Mouse (Mus musculus): Measurements from ENCODE around the gene Anln.
"Not testable (repeated sequence)": the region's sequence is repeated elsewhere in the genome, so short reads cannot be mapped to it uniquely, and the experiment has no call there.

Gene Anln

DNA sequence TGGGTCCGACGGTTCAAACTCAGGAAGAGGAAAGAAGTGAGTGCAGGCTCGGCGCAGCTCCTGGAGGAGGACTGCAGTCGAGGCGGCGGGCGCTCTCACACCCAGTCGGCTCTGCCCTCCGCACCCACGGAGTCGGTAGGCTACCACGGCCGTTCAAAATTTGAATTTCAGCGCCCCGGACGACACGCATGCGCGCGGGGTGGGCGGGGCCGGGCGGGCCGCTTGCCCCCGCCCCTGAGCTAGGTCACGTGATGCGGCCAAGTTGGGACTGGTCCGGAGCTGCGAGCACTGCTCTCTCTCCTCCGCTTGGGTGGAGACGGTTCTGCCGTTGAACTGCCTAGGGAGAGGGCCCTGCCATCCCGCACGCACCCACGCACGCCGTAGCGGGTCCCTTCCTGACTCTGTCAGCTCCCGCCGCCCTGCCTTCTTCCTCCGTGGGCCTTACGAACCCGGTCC lies at the start of gene Anln:
Gene Anln (minus strand): TSS at position 168 of the 456 bp plus-strand sequence.
- peak; percentile 85 to 88 for DNase-seq

DNA sequence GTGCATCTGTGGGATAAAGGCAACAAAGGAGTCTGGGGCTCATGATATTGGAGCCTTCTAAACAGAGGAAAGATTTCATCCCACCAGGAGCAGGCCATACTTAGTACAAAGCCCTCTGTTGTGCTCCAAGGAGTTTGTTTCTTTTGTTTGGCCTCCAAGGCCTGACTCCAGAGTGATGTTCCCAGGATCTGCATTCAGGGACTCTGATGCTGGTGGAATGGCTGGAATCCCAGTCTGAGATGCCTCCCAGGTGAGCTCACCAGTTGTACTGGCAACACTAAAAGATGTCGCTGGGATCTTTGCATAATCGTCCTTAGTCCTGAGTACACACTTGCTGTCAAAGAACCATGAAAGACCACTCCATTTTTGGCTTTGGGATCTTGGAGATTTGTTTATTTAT lies 45.1 kb upstream of the Anln start:
- no peak for DNase-seq

DNA sequence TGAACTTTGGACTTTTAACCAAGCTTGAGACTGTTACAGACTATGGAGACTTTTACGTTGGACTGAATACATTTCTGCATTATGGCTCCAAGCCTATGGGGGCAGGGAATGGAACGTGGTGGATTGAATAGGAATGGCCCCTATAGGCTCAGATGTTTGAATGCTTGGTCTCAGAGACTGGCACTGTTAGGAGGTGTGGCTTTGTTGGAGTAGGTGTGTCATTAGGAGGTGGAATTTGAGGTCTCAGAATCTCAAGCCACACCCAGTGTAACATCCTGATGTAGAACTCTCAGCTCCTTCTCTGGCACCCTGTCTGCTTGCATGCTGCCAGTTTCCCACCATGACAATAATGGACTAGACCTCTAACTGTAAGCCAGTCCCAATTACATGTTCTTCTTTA lies 44.2 kb upstream of the Anln start:
- no peak for DNase-seq

DNA sequence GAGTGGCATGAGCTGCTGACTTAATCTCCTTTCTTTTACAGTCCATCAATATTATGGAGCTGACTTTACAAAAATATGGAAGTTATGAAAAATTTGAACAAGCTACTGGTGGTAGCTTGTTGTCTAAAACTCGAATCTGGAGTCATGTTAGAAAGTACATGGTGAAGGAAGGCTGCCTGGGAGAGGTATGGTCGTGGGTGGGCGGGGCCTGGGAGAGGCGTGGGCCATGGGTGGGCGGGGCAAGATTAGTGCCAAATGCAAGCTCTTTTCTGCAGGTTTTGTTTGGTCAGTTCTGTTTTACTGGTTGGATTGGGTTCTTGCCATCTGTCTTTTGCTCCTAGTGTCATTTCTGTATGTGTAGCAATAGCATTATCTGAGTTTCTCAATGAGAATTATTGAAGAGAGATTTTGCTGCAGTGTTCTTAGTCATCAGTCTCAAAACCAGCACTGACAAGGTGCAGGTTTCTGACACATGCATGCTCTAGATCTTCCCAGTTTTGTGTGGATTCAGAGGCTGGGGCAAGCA lies 41.4 kb upstream of the Anln start:
- DNase-seq: no peak

DNA sequence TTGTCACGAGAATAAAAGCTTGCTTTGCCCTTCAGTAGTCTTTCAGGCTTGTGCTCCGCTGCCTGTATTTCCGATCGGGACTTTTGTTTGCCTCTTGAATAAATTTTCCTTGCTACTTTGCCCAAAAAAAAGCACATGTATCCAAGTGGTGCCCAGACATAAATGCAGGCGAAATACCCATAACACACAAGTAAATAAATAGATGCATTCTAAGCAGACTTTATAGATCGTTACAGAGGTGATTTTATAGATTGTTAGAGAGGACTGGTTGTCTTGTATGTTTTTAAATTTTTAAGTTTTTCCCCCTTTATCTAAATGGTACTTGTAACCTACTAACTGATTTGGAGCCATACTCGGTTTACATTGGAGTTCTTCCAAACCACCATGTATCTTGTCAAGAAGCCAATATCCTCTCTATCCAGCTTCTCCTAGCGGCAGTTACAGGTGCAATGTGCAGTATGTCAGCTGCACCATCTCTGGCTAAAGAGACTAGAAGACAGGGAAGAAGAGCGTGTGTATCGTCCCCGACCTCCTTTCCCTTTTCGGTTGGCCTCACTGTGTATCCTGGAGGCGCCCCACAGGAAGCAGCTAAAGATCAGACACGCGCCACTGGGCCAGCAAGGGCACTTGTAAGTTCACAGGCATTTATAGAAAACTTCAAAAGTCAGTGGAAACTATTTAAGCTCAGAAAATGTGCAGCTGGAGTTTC lies 40.7 kb upstream of the Anln start:
- DNase-seq: peak in 1 of 2 experiments; percentile 32

DNA sequence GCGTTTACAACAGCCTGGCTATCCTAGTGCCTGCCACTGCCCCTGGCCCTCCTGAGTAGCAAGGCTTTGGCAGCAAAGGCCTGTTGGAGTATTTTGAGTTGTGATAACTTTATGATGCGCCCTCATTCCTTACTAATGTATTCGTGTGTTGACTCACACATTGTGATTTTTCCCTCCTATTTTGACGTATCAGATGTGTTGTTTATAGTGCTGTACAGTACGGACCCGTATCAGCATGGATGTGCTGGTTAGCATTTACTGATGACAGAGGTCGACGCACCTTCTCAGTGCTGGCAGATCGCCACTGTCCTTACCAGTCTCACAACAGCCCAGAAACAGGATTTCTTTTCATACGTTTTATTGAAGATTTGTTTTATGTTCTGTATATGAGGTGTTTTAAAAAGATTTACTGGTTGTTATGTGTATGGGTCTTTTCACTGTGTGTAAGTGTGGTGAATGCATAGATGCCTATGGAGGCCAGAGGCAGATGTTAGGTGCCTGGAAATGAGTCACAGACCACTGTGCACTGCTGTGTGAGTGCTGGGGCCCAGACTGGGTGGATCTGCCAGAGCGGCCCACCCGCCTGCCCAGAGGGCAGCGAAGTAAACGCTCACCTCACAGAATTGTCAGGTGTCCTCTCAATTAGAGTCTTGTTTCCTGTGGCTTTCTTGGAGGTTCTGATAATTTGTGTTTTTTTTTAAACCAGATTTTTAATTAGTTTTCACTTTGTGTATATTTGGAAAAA lies 39.9 kb upstream of the Anln start:
- no peak for DNase-seq

DNA sequence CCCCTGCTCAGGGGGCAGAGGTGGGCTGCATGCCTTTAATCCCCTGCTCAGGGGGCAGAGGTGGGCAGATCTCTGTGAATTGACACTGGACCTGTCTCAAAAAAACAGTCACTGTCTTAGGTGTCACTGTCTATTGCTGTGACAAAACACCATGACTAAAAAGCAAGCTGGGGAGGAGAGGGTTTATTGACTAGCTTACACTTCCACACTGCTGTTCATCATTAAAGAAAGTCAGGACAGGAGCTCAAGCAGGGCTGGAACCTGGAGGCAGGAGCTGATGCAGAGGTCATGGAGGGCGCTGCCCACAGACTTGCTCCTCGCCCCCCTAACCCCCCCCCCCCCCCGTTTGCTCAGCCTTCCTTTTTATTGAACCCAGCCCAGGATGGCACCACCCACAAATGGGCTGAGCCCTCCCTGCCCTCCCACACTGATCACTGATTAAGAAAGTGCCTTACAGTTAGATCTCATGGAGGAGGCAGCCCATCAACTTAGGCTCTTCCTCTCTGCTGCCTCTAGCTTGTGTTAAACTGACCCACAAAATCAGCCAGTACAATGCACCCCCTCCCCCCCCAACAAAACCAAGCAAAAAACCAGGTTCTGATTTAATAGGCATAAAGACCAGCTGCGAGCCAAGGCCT lies 39.2 kb upstream of the Anln start:
- DNase-seq: no peak

DNA sequence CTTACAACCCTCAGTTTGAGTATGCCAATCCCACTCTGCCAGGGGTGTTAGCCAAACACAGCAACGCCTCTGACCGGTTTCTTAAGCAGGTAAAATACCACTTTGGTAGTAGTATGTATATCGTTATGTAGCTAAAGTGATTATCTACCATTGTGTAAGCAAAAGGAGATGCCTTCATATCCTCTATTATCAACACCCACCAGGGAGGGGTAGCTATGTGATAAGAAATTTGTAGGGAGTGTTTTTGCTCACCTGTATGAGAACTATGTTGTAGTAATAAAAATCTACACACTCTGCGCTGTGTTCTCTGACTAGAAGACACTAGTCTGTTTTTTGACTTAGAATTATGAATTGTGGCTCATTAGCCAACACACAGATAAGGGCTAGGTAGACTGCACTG lies 35.7 kb upstream of the Anln start:
- no peak for DNase-seq

DNA sequence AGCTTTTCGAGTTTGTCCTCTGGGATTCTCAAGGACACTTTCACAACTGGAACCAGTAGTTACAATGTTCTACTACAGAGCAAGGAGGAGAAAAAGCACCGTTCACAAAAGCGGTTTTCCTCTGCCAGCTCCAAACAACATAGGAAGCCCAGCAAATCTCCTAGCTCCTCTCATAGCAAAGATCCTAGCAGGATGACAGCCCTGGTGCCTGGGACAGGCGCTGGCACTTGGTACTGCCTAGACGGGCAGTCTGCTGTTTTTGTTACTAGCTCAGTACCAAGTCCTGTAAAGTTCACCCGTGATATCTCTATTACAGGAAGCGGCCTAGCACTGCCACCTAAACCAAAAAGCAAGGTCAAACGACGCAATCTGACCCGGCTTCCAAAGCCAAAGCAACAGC lies 35.2 kb upstream of the Anln start:
- no peak for DNase-seq

DNA sequence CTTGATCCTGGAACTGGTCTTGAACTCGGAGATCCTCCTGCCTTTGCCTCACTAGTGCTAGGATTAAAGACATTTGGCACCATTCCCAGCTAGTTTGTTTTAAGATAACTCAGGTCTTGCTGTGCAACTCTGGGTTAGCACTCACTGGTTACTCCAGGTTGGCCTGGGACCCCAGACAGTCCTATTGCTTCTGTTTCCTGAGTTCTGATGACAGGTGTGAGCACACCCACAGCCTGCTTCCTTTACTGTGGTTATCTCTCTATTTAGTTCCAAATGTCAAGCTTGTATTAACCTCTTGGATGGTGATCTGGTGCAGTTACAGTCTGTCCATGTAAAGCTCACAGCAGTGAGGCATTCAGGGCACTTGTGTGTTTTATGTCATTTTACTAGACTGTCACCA lies 34.5 kb upstream of the Anln start:
- no peak for DNase-seq

DNA sequence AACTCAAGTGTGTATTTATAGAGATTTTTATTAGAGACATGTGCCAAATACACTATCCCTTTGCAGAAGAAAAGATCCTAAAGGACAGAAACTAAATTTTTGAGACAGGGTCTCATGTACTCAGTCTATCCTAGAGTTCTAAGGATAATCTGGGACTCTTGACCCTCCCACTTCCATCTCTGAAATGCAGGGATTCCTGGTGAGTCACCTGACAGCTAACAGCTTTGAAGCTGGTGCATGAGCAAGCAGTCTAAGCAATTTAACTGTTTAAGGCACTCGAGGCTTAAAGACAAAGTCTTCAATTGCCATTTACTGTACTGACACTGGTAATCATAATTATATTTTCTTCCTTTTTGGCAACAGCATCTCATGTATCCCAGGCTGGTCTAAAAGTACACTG lies 33.6 kb upstream of the Anln start:
- DNase-seq: no peak

DNA sequence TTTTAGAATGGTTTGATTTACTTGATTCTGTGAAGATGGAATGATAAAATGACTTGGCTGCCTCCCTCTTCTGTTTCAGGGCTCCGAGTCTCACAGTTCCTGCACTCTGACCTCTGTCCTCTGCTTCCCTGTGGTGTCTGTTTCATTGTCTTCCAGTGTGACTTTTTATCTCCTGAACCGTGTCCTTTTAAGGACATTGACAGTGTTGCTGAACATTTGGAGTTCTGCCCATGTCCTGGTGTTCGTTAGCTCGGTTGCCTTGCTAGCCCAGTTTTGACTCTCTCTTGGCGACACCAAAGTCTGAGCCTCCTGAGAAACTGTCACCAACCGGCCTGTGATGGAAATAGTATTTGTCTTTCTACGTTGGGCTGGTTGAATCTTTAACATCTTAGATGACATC lies 31.5 kb upstream of the Anln start:
- no peak for DNase-seq

DNA sequence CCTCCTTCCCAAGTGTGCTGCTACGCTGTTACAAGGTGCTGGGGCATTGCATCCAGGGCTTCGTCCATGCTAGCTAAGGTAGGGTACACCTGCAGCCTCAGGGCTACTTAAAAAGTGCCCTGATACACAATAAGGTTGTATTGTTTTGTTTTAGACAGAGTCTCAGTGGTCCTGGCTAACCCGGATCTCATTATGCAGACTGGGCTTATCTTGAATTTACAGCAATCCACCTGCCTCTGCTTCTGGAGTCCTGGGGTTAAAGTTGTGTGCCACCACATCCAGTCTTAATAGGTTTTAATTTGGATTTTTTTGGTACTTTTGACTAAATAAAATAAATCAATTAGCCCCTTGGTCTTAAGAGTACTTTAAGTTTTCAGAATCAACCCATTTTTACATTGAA lies 30.9 kb upstream of the Anln start:
- DNase-seq: no peak

DNA sequence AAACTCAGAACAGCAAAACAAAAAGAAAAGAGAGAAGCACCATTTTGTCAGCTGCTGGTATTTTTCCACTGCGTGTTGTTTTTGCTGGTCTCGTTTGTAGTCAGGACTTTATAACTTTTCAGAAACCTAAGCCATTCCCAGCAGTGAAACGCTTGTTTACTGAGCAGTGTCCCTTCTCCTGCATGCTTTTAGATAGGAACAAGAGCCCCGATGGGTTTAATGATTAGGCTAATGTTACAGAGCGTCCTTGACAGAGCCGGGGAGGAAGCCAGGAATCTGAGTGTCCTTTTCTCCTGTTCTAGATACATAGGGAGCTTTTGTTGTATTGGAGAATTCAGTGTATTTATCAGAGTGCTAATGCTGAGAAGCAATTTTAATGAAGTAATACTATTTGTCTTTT lies 28.6 kb upstream of the Anln start:
- no peak for DNase-seq

DNA sequence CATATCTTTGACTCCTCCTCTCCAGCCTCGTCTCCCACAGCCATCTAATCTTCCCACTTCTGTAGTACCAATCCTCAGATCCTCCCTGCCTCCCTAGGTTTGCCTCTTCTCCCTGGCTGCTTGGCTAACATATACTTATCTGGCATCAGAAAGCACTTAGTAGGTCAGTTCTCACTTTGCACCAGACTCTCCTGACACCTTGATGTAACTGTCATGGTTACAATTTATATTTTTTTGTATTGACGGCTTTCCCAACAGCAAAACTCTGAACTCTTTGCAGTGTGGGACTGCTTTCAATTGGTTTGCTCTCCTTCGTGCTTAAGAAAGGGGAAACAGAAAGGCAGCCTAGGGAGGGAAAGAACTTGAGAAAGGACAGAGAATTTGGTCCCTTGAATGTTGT lies 27.2 kb upstream of the Anln start:
- no peak for DNase-seq

DNA sequence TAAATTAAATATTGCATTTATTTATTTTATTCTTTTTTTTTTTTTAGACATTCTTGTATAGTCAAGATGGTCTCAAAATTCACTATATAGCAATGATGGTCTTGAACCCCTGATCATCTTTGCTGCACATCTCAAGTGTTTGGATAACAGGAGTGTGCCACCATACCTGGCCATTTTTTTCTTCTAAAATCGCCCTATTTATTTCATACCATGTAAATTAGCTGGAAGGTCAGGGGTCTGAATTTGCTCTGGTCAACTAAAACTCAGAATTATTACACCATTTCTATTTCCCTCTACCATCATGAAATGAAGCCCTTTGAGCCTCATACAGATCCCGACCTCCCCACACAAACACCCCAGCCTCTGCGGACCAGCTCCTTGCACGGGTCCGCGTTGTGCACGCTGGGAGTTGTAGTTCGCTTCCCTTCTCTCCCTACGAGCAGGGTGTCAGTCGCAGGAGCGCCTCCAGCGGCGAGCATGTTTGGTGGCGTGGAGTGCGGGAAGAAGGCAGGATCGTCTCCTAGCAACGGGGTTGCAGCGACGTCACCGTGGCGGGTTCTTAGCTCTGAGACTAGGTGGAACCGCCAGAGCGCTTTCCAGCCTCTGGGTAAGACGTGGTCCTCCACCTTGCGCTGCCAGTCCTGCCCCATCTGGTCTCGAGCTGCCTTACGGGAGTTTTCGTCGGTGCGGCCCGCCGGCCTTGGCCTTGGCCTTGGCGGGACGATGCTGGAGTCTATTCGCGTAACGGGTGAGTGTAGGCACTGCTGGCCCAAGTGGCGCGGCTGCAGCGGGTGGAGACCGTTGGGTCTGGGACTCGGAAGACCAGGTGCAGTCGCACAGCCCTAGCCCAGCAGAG lies 22.2 kb upstream of the Anln start, which contains the start of gene 9530077C05Rik:
Gene 9530077C05Rik (plus strand): TSS at position 512 of the 856 bp plus-strand sequence.
- peak; percentile 98 for DNase-seq

DNA sequence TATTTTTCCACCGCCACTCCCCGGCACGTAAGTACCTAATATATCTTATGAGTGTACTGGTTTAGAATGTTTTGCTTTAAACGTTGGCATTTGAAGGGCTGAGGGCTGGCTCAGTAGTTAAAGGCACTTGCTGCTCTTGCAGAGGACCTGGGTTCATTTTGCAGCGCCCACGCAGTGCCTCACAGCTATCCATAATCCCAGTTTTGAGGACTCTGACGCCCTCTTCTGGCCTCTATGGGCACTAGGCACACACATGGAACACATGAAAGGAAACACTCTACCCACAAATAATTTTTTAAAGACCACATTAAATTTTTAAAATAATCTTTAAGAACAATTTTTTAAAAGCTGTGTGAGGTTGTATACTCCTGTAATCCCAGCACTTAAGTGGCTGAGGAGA lies 20.5 kb upstream of the Anln start:
- DNase-seq: no peak

DNA sequence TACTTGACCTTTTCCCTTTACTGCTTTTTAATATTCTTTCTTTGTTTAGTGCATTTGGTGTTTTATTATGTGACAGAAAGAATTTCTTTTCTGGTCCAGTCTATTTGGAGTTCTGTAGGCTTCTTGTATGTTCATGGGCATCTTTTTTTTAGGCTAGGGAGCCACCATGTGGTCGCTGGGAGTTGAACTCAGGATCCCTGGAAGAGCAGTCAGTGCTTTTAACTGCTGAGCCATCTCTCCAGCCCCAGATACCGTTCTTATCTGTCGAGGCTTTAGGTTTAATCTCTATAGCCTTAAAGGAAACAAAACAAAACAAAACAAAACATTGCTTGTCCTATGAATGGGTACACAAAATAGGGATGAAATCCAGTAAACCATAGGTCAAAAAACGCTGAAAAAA lies 19.4 kb upstream of the Anln start:
- not testable (repeated sequence) for DNase-seq

DNA sequence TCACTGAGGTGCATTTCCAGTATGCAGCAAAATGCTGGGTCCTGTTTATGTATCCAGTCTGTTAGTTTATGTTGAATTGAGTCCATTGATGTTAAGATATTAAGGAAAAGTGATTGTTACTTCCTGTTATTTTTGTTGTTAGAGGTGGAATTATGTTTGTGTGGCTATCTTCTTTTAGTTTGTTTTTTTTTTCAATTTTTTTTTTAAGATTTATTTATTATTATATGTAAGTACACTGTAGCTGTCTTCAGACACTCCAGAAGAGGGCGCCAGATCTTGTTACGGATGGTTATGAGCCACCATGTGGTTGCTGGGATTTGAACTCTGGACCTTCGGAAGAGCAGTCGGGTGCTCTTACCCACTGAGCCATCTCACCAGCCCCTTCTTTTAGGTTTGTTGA lies 18.6 kb upstream of the Anln start:
- DNase-seq: not testable (repeated sequence)

DNA sequence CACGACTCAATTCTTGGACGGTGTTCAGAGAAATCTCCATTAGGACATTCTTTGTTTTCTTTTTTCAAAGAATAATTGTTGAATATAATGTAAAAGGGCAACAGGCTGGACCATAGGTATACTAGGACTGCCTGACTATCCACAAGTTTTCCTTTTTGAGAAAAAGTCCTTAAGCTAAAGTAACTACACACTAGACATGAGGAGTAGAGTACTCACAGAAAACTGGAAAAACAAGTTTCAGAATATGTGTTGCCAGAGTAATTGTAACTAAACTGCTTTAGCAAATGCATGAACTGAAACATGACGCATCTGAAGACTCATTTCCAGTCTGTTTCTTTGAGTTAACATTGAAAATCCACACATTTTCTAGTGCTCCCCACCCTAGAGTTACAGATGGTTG lies 16.4 kb upstream of the Anln start:
- DNase-seq: no peak

DNA sequence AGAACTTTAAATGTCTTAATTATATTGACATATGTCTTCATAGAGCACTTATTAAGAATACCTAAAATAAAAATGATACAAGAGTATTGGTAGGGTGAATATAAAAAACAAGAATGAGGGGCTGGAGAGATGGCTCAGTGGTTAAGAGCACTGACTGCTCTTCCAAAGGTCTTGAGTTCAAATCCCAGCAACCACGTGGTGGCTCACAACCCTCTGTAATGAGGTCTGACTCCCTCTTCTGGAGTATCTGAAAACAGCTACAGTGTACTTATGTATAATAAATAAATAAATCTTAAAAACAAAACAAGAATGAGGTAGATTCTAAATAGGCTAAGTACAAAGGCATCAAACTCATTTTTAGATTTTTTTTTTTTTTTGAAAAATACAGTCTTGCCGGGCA lies 14.5 kb upstream of the Anln start:
- DNase-seq: not testable (repeated sequence)

DNA sequence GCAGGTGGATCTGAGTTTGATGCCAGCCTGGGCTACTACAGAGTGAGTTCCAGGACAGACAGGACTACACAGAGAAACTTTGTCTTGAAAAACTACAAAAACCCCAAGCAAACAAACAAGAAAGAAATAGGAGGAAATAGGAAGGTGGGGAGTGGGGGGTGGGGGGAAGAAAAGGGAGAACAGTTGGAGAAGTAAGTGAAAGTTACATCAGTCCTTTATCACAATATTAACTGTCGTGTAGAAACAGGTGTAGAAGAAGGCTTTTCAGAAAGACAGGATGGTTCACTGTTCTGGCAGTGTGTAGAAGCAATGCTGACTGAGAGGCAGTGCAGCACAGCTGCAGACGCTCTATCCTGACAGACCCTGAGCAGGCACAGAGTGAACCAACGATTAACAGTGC lies 14.0 kb upstream of the Anln start:
- no peak for DNase-seq

DNA sequence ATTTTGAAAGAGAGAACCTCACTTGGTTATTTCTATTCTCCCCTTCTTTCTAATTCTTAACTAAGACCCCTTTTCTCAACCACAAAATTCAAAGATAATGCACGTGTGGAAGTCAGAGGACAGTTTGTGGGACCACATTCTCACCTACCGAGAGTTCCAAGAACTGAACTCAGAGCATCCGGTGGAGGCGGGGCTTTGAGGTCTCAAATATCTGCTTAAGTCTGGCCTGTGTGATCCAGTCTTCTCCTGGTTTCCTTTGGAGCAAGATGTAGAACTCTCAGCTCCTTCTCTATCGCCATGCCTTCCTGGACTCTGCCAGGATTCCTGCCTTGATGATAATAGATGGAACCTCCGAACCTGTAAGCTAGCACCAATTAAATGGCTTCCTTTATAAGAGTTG lies 13.0 kb upstream of the Anln start:
- DNase-seq: no peak
